Mouse (Mus musculus) thymus, adult 2 months (tissue): ENCODE results near the gene Ttyh2. TPM values are rescaled to one million over a fixed set of nuclear protein-coding genes. Genes with fewer than 3 reads are reported as not detected.

Experiments
- DNase-seq: peaks from one replicate; pipeline ENCODE4 v3.0.0; 2021
- H3K27ac ChIP-seq: fragments of 200-500 bp; 2 replicates; pipeline ENCODE4 v1.5.1; 2012; ENCODE audit warnings: low read length, control low read depth; ENCODE audit not compliant: control insufficient read depth, insufficient read depth
- H3K27me3 ChIP-seq: fragments of 200-500 bp; 2 replicates; pipeline ENCODE4 v1.6.1; 2012; ENCODE audit warnings: mild to moderate bottlenecking, low read length, moderate library complexity, mixed read lengths; ENCODE audit not compliant: control insufficient read depth, insufficient read depth
- H3K36me3 ChIP-seq: fragments of 200-500 bp; 2 replicates; pipeline ENCODE4 v1.6.1; 2012; ENCODE audit warnings: mild to moderate bottlenecking, low read length, moderate library complexity; ENCODE audit not compliant: control insufficient read depth, insufficient read depth
- H3K4me1 ChIP-seq: fragments of 200-500 bp; replicated peaks from 2 replicates; pipeline ENCODE4 v1.6.1; 2012; ENCODE audit warnings: low read length; ENCODE audit not compliant: control insufficient read depth, insufficient read depth
- H3K4me3 ChIP-seq: fragments of 200-500 bp; 2 replicates; pipeline ENCODE4 v1.5.1; 2012; ENCODE audit warnings: mild to moderate bottlenecking, low read length, control low read depth, moderate library complexity; ENCODE audit not compliant: control insufficient read depth, insufficient read depth
- CTCF ChIP-seq: fragments of 200-500 bp; IDR thresholded peaks from 2 replicates; pipeline ENCODE4 v1.5.1; 2012; ENCODE audit warnings: mild to moderate bottlenecking, control low read depth, low read length, moderate library complexity, borderline replicate concordance; ENCODE audit not compliant: control insufficient read depth, poor library complexity, insufficient read depth; ENCODE audit errors: extremely low read depth
- POLR2A ChIP-seq: fragments of 200-500 bp; IDR thresholded peaks from 2 replicates; pipeline ENCODE4 v1.6.1; 2012; ENCODE audit warnings: mild to moderate bottlenecking, low read length, control low read depth, moderate library complexity; ENCODE audit not compliant: control insufficient read depth, poor library complexity, insufficient read depth; ENCODE audit errors: extremely low read depth
- WGBS: fragments of 180-500 bp; shearing (Covaris S2); methylation state at CpG from one replicate; pipeline ENCODE4 v1.1.7; 2018; 5-methylcytosine and 5-hydroxymethylcytosine counted together
- polyA plus RNA-seq: library from polyadenylated mRNA; depleted of rRNA; stranded (reverse); fragments of >200 nt; gene quantifications from 2 replicates; pipeline ENCODE4 v1.2.3, GENCODE M21; 2012

Gene Ttyh2
- polyA plus RNA-seq, 1 experiment = 17.3 TPM

GRCm38 (mm10) chr11:114724787-114725590 lies 49.8 kb downstream of the Ttyh2 start:
- WGBS = 79% methylated on average over 11 of the region's 11 CpGs
- H3K27me3 ChIP-seq = no peaks in the 10 kb centered on the region
- no peak for TF ChIP-seq CTCF
- TF ChIP-seq POLR2A = no peak
- H3K4me3 ChIP-seq = no peak overlapping the region
- no peaks in the 10 kb centered on the region for H3K36me3 ChIP-seq
- H3K4me1 ChIP-seq = peaks cover 7% of the 10 kb centered on the region
- H3K27ac ChIP-seq = no peak overlapping the region
- DNase-seq = no peak

- 23% methylated on average over 34 of the region's 34 CpGs for WGBS
- no peaks in the 10 kb centered on the region for H3K36me3 ChIP-seq
- no peak within 1 kb of the TSS for H3K27ac ChIP-seq
- no peak within 1 kb of the TSS for H3K4me3 ChIP-seq
- DNase-seq = peak; percentile 6
- no peak for TF ChIP-seq POLR2A
- TF ChIP-seq CTCF = no peak
- H3K4me1 ChIP-seq = peaks cover 7% of the 10 kb centered on the region
- H3K27me3 ChIP-seq = no peaks in the 10 kb centered on the region
Observed at GRCm38 (mm10) chr11:114726965-114727825, 52.0 kb downstream of the Ttyh2 start, which contains the start of gene Dnaic2. Gene Dnaic2, plus strand, starts transcription at chr11:114727408.

GRCm38 (mm10) chr11:114727826-114728186 lies 52.6 kb downstream of the Ttyh2 start:
- H3K4me3 ChIP-seq = no peak overlapping the region
- H3K36me3 ChIP-seq = no peaks in the 10 kb centered on the region
- H3K27me3 ChIP-seq = no peaks in the 10 kb centered on the region
- no peak for TF ChIP-seq CTCF
- TF ChIP-seq POLR2A = no peak
- no peak overlapping the region for H3K27ac ChIP-seq
- peaks cover 7% of the 10 kb centered on the region for H3K4me1 ChIP-seq
- 59% methylated on average over 5 of the region's 5 CpGs for WGBS
- DNase-seq = no peak

GRCm38 (mm10) chr11:114728333-114728732 lies 53.1 kb downstream of the Ttyh2 start:
- TF ChIP-seq CTCF = no peak
- TF ChIP-seq POLR2A = no peak
- Histone ChIP-seq H3K4me3 (no peak overlapping the region), H3K36me3 (no peaks in the 10 kb centered on the region), H3K27me3 (no peaks in the 10 kb centered on the region), H3K4me1 (peaks cover 7% of the 10 kb centered on the region), H3K27ac (no peak overlapping the region)
- no peak for DNase-seq
- 30% methylated on average over 5 of the region's 5 CpGs for WGBS

- no peak for DNase-seq
- no peak for TF ChIP-seq CTCF
- no peak for TF ChIP-seq POLR2A
Observed at GRCm38 (mm10) chr11:114729832-114730363, 54.7 kb downstream of the Ttyh2 start.

GRCm38 (mm10) chr11:114731711-114732110 lies 56.5 kb downstream of the Ttyh2 start:
- DNase-seq = no peak
- no peak overlapping the region for H3K4me3 ChIP-seq
- H3K4me1 ChIP-seq = peaks cover 7% of the 10 kb centered on the region
- 92% methylated on average over 4 of the region's 4 CpGs for WGBS
- TF ChIP-seq POLR2A (no peak), CTCF (no peak)
- H3K27me3 ChIP-seq = no peaks in the 10 kb centered on the region
- H3K27ac ChIP-seq = no peak overlapping the region
- no peaks in the 10 kb centered on the region for H3K36me3 ChIP-seq

More at GRCm38 (mm10) chr11:114729832-114730363, 54.7 kb downstream of the Ttyh2 start:
- no peaks in the 10 kb centered on the region for H3K36me3 ChIP-seq
- peaks cover 7% of the 10 kb centered on the region for H3K4me1 ChIP-seq
- no peaks in the 10 kb centered on the region for H3K27me3 ChIP-seq
- no peak overlapping the region for H3K4me3 ChIP-seq
- H3K27ac ChIP-seq = no peak overlapping the region
- 90% methylated on average over 6 of the region's 6 CpGs for WGBS

- WGBS = 85% methylated on average over 22 of the region's 22 CpGs
- Histone ChIP-seq H3K4me1 (no peaks in the 10 kb centered on the region), H3K4me3 (no peak overlapping the region), H3K27ac (no peak overlapping the region), H3K27me3 (no peaks in the 10 kb centered on the region), H3K36me3 (no peaks in the 10 kb centered on the region)
- no peak for DNase-seq
- TF ChIP-seq POLR2A (no peak), CTCF (no peak)
Observed at GRCm38 (mm10) chr11:114732890-114733289, 57.7 kb downstream of the Ttyh2 start.
